Mouse (Mus musculus) T-helper 17 cell (primary cell): ENCODE measurements at regions not wholly inside any gene's neighbourhood (a gene's known extent, or its start where the extent isn't known, plus 50 kb on each side); places are given as distances from the start of the nearest gene placed in this dataset.

Experiments used
- in situ Hi-C, 2 experiments: fragments of 300-600 bp; cut with MboI, MseI; formaldehyde crosslinking; loops; 1 replicate in 1 of 2; 2 replicates in 1 of 2; pipeline ENCODE4 v1.15.1; 2025; ENCODE audit warnings: high pct_unique_total_duplicates in 2 of 2

- in situ Hi-C loops: no loop called here
Measured at GRCm38 (mm10) chr15:59138393-59139107, 249.5 kb downstream of the Gm49356 start.

GRCm38 (mm10) chr15:59141621-59142020 is 252.5 kb downstream of the Gm49356 start:
- in situ Hi-C loops: loop anchor here in 1 of 2 experiments (5.0 kb wide), 1 partner anchor 56 kb away; no protein-coding TSS in a partner anchor

DNA sequence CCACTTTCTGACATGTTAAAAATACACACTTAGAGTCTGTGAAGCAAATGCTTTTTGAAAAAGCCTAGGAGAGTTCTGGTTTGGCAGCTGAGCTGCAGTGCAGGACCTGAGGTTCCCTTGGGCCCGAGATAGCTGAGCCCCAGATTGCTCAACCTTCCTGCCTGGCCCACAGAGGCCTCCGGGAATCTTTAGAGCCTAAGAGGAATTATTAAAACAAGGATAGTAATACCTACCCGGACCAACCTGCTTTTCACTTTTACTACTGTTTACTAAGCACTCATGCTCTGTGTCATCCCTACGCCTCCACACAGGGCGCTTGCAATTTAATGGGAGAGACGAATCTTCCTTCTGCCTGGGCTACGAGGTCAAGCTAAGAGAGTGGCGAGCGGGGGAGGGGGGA is 253.4 kb downstream of the Gm49356 start:
- in situ Hi-C loops: loop anchor here in 1 of 2 experiments (5.0 kb wide), 1 partner anchor 55 kb away; no protein-coding TSS in a partner anchor

- in situ Hi-C loops: loop anchor here in 1 of 2 experiments (5.0 kb wide), 1 partner anchor 53 kb away; no protein-coding TSS in a partner anchor
Measured at GRCm38 (mm10) chr15:59143891-59144290, 254.8 kb downstream of the Gm49356 start.

DNA sequence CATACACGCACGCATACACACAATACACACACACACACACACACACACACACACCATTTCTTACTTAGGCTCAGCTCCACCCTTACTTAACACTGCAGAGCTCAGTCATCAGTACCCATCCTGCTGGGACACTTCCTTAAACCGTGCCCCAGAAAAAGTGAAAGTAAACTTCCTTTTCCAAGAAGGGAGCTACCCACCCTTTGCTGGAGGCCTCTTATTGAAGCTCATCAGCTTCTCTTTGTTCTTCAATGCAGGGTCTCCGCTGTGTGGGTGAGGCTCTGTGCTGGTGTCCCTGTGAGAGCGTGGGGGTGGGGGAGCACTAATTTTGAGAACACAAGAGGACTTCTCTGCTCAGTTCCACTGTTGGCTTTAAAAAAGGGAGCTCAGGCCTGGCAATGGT is 256.6 kb downstream of the Gm49356 start:
- in situ Hi-C loops: no loop called here

GRCm38 (mm10) chr15:59146111-59146510 is 257.0 kb downstream of the Gm49356 start:
- in situ Hi-C loops: no loop called here

DNA sequence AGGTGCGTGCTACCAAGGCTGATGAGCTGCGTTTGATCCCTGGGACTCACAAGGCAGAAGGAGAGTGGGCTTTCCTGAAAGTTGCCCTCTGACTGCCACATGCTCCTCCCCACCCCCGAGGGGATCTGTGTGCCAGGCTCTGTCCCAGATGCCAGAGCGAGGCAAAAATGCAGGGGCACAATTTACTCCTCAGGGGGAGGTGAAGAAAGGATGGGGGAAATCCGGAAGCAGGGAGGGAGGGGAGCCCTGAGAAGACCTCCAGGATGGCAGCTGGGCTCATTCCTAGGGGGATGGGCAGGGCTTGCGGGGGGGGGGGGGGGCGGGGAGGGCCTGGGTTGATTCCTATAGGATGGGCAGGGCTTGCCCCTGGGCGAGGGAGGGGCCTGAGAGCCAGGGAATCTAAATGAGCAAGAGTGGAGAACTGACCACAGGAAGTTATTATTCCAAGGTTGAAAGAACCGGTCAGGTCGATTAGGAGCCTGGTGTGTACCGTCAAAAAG is 257.5 kb downstream of the Gm49356 start:
- in situ Hi-C loops: no loop called here

DNA sequence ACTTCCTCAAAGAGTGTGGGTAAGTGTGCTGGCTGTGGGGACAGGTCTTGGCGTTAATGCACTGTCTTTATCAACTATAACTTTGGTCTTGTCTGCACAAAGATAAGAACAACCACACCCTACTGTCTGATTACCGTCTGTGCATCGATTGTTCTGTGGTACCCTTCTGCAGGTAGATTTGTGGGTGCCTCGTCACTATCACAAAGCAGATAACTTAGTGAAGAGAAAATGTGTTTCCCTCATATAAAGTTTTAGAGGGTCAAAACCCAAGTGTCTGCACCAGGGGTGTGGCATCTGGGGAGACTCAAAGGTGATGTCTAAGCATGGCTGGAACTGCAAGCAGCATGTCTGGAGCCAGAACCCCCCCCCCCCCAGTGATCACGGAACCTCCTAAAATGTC is 259.4 kb downstream of the Gm49356 start:
- in situ Hi-C loops: no loop called here

GRCm38 (mm10) chr15:59151506-59151905 is 262.4 kb downstream of the Gm49356 start:
- in situ Hi-C loops: no loop called here

- in situ Hi-C loops: no loop called here
Measured at GRCm38 (mm10) chr15:59152786-59153388, 263.8 kb downstream of the Gm49356 start.

DNA sequence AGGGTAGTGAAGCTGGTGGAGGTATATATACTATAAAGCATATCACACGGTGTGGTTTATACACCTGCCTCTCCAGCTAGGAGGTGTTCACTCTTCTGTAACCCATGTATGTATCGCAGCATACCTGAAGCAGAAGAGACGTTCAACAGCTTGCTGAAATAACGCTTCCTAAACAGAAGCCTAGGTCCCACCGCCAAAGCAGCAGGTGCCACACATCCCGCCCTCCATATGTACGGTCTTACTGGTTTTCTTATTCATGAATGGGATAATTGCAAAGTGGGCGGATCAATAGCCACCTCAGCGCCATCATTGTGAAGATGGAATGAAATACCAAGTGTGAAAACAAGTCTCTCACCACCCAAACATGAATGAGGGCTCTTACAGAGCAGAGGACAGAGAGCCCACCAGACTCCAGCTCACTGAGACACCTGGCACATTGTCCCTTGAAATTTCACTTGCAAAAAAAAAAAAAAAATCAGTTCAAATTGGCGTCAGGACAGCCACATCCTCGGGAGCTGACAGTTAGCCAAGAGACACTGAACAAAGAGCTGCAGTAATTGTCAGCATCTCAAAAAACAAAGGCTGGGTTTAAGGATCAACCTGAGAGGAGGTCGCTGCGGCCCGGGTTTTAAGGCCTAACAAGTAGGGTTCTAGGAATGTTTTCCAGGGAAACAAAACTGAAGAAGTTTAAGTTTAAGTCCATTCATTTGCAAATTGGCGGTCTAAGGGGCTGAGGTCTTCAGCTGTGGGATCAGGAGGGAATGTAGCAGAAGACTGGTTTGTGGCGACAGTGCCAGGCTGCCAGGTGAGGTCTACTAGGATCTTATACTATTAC is 264.5 kb downstream of the Gm49356 start:
- in situ Hi-C loops: no loop called here

GRCm38 (mm10) chr15:59154407-59155288 is 265.6 kb downstream of the Gm49356 start:
- in situ Hi-C loops: no loop called here

GRCm38 (mm10) chr15:59155289-59155623 is 266.2 kb downstream of the Gm49356 start:
- in situ Hi-C loops: no loop called here

DNA sequence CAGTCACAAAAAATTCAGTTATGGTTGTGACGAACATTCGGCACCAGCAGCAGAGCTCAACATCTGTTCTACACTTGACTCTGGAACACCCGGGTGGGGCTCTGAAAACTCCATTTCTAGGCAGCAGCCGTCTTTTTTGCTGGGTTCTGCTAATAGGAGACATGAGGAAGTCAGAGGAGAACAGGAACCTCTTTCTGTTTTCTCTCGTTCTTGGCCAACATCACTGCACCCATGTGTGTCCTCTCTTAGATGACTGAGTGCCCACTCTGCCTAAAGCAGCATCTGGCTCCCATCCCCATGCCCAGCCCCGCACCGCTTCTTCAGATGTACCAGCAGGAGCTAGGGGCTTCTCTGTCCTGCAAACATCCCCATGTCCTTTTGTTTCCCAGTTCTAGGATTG is 267.2 kb downstream of the Gm49356 start:
- in situ Hi-C loops: no loop called here

DNA sequence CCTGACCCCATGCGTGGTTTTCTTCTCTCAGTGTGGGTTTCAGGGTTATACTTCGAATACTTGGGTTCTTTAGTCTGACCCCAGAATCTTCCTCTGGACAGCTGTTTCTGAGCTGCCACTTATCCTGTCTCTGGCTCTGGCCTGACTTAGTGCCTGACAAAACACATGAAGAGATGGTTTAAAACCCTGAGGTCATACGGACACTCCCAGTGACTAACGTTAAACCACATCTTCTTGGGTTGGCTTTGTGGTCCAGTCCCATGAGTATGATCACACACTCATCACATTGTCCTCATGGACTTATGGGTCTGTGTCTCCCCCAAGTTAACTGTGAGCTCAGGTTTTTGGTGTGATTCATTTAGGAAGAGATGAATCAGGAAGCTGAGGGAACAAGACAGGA is 269.7 kb downstream of the Gm49356 start:
- in situ Hi-C loops: no loop called here

DNA sequence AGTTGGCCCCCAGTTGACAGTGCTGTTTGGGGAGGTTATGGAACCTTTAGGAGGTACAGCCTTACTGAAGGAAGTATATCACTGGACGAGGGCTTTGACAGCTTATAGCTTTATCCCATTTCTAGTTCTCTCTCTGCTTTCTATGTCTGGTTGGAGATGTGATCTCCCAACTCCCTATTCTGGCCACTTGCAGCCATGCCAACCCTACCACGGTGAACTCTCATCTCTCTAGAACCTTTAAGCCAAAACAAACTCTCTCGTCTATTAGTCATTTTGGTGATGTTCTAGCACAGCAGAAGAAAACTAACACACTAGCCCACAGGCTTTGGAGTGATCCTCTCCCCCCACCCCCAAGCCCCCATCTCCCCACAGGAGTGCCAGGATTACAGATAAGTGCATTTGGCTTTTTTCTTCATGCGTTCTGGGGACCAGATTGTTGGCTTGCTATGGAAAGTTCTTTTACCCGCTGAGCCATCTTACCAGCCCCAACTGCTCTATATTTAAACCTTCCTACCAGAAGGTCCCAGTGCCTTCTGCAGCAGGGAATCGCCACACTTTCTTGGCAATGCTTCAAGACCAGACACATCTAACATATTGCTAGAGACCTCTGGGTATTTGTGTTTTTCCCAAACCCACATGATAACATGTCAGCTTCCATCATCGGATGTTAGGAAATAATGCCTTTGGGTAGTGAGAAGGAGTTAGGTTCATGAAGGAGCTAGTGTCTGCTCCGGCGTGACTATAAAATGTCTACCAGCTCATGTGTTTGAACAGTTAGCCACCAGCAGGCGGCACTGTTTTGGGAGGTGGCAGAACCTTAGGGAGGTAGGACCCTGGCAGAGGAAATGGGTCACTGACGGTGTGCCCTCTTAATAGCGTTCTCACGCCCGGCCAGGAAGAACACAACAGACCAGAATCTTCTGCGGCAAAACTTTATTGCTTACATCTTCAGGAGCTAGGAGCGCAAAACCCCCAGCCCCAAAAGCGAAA is 272.1 kb downstream of the Gm49356 start:
- in situ Hi-C loops: no loop called here

DNA sequence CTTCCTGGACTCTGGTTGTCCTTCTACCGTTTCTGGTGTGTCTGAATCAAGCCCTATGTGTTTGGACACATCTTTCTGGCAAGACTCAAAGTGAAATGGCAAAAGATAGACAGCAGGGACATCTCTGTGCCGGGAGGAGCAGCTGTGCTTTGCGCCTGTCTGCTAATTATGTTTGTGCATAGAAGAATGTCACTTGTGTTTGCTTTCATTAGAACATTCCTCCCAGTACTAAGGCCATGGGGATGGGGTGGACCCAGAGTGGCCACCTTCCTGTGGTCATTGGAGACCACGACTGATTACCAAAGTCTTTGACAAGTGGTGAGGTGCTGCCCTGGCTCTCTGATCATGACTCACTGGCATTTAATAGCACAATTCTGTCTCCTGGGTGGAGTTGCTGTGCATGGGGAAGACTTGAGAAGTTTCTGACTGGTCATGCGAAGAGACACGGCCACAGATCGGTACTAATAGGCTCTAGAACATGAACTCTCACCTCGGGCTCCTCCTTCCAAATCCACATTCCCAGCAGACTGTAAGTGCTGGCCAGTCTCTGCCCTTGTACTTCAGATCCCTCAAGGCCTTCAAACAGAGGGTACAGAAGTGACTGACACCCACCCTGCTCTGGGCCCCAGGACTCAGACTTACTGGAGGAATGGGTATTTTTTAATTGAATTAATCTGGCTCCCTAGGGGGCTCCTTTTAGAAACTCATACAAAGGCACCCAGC is 279.0 kb downstream of the Gm49356 start:
- in situ Hi-C loops: no loop called here

DNA sequence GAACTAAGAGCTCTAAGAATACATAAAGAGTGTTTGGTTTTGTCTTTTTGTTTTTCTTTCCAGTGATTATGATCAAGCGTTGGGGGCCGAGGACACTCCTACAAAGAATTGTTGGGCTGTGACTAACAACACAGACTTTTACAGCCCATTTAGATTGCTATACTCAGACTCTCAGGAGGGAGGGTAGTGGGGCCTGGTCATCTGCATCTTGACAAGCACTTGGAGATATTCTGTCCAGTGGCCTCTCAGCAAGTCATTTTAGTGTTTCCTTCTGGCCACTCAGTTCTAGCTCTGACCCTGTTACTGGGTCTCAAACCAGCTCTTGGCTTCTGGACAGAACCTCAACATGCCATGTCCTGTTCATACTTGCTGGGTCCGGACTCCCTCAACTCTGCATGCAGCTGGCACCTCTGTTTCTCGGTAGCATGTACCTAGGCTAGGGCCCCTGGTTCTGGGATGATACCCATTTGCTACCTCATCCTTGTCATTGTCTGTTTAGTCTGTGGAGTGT is 279.6 kb downstream of the Gm49356 start:
- in situ Hi-C loops: no loop called here

- in situ Hi-C loops: no loop called here
Measured at GRCm38 (mm10) chr15:59169237-59169797, 280.2 kb downstream of the Gm49356 start.
